Mouse (Mus musculus): ENCODE measurements around the gene Fam129a. TPM values are rescaled to one million over a fixed set of nuclear protein-coding genes. Genes with fewer than 3 reads are reported as not detected.
"Not testable (repeated sequence)": the region's sequence is repeated elsewhere in the genome, so short reads cannot be mapped to it uniquely, and the experiment has no call there.

Gene Fam129a
- total RNA-seq, 2 experiments from 2014 or later, result 2.5 to 2.8 TPM

DNA sequence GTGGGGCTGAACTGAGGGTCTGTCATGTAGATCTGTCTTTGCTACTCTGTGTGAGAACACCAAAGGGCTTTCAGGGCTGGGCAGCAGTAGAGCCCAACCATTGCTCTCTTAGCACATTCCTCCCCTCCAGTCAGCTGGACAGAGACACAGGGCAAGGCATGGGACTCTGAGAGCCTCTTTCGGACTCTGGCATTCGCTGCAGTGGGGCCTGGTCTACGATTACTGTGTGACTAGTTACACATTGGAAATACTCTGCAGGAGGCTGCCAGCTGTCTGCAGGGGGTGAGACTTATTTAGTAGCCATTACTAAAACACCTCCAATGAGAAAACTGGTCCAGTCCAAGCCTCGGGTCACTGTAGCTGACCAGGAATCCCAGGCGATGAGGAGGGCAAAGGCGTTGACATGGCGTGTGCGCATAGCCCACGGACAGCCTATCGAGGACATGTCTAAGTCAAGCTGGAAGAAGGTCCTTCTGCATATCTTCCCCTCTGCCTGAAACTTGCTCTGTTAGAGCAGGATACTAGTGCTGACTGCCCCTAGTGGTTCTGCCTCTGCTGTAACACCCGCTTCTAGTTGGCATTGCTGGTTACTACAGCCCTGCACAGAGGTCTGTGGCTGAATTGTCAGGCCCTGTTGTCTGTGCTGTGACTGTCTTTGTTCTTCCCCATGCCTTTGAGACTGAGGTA, 145.2 kb downstream of the Fam129a start:
- no peak for DNase-seq (ENCODE audit: low spot score in 2 of 2)
- intact Hi-C loops (cut with DNase I), result no loop called here

DNA sequence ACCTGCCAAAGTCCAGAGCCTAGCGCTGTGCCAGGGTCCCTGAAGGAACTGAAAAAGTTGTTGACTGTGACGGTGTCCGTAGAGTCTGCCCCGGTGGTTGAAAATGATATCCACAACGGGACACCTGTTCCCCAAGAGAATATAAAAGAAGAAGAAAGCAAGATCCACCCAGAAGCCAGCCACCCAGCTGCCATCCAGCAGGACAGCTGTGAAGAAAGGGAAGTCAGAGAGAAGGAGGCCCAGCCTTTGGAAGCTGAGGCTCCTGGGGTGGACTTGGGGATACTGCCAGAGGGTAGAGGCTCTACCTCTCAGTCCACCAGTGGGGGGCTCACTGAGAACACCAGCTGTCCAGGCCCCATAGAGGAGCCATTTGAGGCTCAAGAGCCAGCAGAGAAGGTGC, 146.6 kb downstream of the Fam129a start:
- no peak for DNase-seq (ENCODE audit: low spot score in 2 of 2)
- intact Hi-C loops (cut with DNase I), result no loop called here

DNA sequence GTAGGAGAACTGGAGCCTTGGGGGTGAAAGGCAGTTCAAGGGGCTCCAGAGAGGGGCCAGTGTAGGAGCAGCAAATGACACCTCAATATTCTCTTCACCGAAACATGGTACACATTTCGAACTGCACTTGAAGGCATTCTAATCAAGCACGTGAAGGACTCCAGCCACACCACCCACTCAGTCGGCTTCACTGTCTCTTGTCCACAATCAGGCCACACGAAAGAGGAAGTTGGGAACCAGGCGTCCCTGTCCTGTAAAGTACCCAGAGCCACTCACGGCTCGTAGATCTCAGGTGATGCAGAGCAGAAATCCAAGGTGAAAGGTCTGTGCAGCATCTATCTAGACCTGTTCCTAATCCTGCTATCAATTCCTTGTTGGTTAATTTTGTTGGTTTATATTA, 147.6 kb downstream of the Fam129a start:
- intact Hi-C loops (cut with DNase I), result no loop called here

DNA sequence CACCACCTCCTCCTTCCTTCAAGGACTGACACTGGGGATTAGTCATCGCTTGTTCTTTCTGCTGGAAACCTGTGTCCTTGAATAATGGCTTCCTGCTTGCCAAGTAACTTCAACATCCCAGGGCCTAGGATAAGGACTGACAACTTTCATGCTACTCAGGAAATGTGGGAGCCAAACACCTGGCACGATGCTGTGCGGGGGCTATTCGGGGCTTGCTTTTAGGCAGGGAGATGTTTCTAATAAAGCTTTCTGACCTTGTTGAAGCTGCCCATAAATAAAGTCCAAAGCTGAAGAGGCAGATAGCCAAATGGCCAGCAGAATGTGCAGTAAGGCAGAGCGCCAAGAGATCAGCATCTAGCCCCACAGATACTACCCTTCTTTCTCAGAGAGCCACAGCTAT, 148.9 kb downstream of the Fam129a start:
- no peak for DNase-seq (ENCODE audit: low spot score in 2 of 2)
- intact Hi-C loops (cut with DNase I), result no loop called here

More for the DNA sequence above, 147.6 kb downstream of the Fam129a start:
- DNase-seq (ENCODE audit: low spot score in 2 of 2), result no peak

DNA sequence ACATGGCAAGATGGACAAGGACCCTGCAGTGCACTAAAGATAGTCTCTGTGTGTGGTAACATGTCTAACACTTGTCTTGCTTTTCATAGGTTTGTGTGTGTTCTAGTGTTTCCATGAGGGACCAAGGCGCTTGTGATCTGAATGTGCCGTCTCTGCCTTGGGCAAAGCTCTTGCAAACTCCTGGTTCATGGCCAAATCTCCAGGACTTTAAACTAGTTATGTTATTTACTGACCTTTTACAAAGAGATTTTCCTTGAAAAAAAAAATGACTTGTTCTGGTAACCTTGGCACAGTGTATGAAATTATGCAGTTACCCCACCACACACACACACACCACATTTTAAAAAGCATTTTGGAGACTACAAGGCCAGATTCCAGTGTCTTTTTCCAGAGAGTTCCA, 149.6 kb downstream of the Fam129a start:
- no peak for DNase-seq (ENCODE audit: low spot score in 2 of 2)
- intact Hi-C loops (cut with DNase I), result no loop called here

DNA sequence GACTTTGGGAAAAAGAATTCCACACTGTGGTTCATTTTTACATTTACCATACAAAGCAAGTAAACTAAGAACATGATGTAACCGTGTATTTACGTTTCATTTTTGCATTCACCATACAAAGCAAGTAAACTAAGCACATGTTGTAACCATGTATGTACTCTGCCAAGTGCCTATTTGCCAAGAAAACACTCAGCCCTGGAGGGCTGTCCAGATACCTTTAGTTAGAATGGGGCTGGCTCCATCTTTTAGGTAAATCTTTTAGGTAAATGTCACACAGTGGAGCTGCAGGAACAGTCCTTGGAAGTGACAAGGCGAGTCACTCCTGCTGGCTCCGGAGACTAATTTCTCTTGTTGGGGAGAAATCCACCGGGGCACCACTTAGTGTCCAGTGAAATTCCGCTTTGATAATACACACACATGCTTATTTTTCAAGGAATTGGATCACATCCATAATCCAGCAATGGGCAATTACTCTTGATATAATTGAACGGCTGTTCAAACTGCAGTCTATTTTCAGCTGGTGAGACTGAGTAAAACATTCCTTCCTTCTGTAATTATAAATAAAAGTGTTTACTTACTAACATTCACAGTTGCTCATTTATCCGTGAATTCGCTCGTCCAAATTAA, 150.5 kb downstream of the Fam129a start:
- no peak for DNase-seq (ENCODE audit: low spot score in 2 of 2)

DNA sequence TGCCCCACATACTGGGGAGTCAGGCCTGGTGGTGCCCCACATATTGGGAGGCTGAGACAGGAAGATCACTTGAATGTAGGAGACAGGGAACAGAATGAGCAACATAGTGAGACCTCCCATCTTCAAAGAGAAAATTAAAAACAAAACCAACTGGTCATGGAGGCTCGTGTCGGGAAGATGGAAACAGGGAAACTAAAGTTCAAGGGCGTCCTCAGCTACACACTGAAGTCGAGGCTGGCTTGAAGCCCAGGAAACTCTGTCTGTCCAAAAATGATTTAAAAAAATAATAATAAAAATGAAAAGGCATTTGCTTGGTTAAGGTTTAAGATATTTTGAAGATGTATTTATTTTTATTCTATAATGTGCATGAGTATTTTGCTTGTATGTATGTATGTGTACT, 152.8 kb downstream of the Fam129a start:
- intact Hi-C loops (cut with DNase I), result no loop called here

More for the DNA sequence above, 150.5 kb downstream of the Fam129a start:
- intact Hi-C loops (cut with DNase I), result no loop called here

DNA sequence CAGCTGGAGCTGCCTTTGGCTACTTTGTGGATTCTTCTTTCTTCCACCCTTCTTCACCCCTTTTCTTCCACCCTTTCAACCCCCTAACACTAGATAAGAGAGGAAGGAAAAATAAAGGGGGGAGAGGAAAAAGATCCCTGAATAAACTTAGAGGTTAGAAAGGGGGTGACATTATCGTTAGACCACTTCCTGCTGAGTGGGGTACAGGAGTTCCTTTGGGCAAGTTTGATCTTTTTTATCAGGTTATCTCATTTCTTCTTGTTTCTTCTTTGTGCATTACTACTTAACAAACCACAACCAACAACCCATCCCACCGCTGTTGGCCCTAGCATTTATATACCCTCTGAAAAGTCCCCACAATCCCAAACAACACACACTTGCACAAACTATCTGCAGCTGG, 154.6 kb downstream of the Fam129a start:
- no peak for DNase-seq (ENCODE audit: low spot score in 2 of 2)
- intact Hi-C loops (cut with DNase I), result no loop called here

More for the DNA sequence above, 152.8 kb downstream of the Fam129a start:
- DNase-seq (ENCODE audit: low spot score in 2 of 2), result no peak

DNA sequence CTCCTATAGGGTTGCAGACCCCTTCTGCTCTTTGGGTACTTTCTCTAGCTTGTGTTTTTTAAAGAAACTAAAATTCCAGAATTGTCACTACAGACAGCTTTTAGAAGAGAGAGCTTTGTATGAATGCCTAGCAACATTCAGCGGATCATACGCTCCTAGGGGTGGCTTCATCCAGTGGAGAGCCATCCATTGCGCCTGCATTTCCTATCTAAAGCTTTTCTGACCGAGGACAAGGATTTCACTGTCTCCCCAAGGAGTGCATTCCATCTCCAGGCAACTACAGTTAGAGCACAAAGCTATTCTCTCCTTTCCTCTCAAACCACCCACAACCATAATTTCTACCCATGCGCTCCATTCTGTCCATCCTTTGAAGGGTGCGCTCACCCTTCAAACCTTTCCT, 155.4 kb downstream of the Fam129a start:
- intact Hi-C loops (cut with DNase I), result no loop called here
- no peak for DNase-seq (ENCODE audit: low spot score in 2 of 2)

DNA sequence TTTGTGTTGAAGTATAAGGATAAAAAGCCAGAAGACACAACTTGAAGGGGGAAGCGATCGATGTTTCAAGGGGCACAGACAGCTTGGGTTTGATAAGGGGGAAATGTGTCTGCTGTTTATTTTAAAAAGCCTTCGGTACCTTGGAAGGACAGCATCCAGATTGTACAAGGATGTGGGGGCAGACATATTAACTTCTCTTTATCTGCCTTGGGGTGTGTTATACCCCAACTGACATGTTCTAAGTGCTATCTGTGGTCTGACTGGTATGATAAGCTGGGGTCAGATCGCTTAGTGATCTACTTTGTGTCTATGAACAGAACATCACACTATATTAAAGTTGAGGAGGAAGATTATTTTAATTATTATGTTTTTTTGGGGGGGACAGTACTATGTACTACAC, 157.2 kb downstream of the Fam129a start:
- intact Hi-C loops (cut with DNase I), result no loop called here
- DNase-seq (ENCODE audit: low spot score in 2 of 2), result no peak

DNA sequence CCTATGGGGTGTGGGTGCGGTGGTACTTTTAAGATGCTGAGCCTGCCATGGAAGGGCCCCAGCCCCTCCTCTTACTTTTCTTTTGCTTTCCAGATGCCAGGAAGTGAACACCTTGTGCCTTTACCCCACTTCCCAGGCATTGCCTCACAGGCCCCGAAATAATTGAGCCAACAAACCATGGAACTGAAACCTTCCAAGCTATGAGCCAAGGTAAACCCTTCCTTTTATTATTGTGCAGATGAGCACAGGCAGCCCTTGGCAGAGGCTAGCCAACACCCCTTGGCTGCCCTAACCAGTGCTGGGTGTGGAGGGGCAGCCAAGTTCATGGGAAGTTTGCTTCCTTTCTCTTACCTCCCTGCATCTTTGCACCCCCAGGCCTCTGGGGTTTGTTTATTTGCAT, 166.2 kb downstream of the Fam129a start:
- intact Hi-C loops (cut with DNase I), result no loop called here
- DNase-seq (ENCODE audit: low spot score in 2 of 2), result no peak

DNA sequence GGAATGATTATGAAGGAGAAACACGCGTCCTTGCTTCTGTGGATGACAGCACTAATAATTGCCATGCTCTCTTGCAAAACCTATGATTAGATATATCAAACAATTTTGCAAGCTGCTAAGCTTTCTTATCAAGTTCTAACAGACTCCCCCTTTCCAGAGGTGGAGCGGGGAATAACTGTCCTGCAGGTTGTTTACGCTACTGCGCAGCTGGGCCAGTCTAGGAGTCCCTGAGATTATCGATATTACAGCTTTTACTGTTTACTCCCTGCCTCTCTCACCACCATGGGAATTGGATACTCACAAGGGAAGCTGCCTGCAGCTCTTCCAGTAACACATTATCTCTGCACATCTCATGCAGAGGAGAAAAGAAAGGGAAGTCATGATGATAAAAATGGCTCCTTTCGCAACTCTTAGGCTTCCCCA, 170.2 kb downstream of the Fam129a start:
- intact Hi-C loops (cut with DNase I), result no loop called here
- no peak for DNase-seq (ENCODE audit: low spot score in 2 of 2)

DNA sequence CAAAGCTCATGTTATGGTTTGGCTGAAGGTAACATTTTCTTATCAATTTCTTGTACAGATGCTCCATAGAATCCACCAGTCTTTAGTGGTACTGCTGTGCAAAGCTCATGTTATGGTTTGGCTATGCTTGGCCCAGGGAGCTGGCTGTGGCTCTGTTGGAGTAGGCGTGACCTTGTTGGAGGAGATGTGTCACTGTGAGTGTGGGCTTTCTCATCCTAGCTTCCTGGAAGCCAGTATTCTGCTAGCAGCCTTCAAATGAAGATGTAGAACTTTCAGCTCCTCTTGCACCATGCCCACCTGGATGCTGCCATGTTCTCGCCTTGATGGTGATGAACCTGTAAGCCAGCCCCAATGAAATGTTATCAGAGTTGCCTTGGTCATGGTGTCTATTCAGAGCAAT, 178.9 kb downstream of the Fam129a start:
- intact Hi-C loops (cut with DNase I), result not testable (repeated sequence)

DNA sequence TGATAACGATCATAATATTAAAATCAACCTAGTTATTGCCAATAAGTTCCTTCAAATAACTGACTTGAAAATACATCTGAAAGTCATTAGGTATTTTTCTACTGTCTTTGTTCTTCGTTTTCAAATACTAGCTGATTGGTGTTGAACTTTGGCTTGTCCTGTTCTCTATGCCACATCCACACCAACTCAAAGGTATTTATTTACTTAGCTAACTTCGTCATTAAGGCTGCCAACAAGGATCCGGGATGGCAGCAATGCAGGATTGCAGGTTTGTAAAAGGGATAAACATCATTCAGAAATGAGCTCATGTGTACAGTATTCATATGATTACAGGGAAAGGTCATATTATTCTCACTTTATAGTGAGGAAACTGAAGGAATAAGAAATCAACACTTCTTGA, 182.0 kb downstream of the Fam129a start:
- intact Hi-C loops (cut with DNase I), result no loop called here
- no peak for DNase-seq (ENCODE audit: low spot score in 2 of 2)

More for the DNA sequence above, 178.9 kb downstream of the Fam129a start:
- DNase-seq (ENCODE audit: low spot score in 2 of 2), result not testable (repeated sequence)

DNA sequence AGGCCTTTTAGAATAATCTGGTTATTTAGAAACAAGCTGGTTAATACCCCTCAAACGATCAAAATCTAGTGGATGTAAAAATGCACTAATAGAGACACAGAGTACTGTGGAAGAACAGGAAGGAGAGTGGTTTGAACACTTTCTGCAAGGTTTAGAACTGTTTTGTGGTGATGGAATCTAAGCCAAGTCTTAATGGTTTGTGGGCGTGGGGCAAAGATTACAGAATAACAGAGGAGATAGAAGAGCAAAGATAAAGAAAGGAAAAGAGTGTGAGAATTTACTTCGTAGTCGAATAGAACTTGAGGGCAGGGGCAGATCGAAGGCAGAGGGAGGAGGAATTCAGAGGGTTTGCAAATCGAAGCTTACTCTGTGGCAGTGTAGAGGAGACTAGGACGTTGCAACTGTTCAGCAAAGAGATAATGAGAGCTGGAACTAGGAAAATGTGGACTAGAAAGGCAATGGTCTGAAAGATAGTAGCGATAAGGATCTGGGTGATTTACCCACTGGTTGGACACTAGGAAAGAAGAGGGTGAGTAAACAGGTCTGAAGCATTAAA, 182.5 kb downstream of the Fam129a start:
- DNase-seq (ENCODE audit: low spot score in 2 of 2), result no peak
- intact Hi-C loops (cut with DNase I), result no loop called here

DNA sequence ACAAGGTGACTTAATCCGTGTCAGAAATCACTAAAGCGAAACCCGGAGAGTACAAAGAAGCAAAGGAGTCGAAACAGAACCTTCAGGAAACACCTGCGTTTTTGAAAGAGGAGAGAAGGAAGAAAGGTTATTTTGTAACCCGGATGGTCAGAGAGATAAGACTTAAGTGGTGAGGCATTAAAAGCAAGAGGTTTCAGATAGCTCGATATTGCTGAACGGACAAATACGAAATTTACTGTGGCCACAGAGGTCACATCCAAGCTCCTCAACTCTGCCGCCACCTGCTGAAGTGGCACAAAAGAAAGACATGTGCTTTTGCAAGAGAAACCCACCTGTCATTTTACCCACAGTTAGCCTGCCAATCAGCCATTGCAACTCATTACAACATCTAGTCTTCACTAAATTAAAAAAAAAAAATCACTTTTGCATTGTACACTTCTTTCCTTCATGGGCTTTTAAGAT, 183.1 kb downstream of the Fam129a start:
- DNase-seq (ENCODE audit: low spot score in 2 of 2), result no peak
- intact Hi-C loops (cut with DNase I), result no loop called here

DNA sequence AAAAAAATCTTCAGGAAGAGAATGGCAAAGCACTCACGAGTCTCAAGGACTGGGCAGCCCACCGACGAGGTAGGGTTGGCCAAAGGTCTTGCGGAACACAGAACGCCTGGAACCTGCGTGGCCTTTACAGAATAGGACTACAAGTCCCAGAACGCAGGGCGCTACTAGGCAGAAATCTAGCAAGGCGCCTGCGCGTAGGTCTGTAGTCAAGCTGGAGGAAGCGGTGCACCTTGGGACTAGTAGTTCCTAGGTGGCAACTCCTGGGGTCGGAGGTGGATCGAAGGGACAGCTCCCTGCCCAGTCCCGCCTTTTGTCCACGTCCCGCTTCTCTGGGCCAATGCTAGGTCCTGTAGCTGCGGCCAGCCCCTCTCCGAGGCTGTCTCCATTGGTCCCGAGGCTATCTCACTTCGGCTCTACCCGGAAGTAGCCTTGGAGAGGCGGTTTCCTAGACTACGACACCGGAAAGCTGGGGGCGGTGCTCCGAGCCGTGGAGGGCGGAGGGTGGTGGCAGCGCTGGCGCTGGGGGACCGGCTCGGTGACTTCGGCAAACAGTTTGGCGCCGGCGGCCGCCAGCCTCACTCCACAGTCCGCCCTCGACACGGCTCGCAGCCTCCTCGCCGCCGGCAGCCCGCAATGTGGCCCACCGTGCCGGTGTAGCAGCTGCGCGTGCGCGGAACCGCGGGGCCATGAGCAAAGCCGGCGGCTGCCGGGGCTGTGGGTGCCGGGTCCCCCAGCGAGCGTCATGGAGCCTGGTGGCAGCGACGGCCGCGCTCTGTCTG, 184.1 kb downstream of the Fam129a start, which contains the start of gene Edem3:
Edem3 (plus strand) TSS at position 491 of the 779 bp plus-strand sequence.
- intact Hi-C loops (cut with DNase I), result no loop called here
- peak; percentile 98 to 99 for DNase-seq (ENCODE audit: low spot score in 2 of 2)

DNA sequence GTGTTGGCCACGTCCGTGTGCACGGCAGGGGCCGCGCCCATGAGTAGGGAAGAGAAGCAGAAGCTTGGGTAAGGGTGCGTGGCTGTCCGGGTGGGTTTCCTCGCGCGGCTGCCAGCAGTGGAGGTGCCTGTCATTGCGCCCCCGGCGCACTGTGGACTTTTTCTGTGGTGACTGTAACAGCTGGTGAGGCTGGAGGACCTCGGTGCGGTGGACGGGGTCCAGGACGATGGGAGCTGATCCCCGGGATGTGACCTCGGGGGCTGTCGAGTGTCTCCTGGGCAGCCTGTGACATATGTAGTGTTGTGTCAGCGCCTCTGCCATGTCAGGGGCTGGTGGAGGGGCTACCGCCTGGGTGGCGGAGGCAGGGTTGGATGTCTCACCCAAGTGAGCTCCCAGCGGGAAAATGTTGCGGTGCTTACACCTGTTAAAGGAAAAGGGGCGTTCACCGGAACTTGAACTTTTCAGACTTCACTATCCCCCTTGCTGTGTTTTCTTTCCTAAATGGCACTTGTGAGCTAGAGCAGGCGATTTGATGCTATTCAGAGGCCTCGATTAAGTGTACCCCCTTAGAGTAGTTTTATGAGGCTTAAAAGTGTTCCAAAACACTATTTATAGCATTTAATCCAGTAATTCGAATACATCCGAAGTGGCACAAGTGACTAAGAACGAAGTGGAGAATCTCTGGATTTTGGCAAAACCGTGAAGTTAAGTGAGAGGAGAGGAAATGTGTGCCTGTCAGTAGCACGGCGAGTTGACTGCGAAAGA, 184.9 kb downstream of the Fam129a start:
- DNase-seq (ENCODE audit: low spot score in 2 of 2), result no peak
- intact Hi-C loops (cut with DNase I), result no loop called here

DNA sequence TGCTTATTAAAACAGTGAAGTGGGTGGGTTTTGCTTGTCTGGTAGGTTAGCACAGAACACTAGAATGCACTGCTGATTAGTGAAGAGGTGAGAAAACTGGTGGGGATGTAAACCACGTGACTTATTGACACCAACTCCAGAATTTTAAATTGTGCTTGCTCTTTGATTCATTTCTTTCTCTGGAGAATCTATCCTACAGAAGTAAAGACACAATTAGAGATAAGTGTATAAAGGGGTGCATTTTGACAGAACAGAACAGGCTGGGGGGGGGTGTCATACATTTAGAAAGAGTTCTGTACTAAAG, 185.4 kb downstream of the Fam129a start:
- intact Hi-C loops (cut with DNase I), result no loop called here
- no peak for DNase-seq (ENCODE audit: low spot score in 2 of 2)

DNA sequence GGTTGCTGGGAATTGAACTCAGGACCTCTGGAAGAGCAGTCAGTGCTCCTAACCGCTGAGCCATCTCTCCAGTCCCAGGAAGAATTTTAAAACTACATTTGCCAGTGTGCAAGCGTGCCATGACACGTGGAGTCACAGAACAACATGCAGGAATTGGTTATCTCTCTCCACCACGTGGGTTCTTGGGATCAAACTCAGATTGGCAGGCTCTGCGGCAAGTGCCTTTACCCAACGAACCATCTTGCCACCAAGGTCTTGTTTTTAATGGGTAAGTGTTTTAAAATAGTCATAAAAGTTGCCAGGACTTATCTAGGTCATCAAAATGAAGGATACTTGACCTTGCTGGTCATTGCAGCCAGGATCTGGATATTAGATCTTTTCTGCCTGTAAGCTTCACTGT, 187.3 kb downstream of the Fam129a start:
- intact Hi-C loops (cut with DNase I), result no loop called here

More for the DNA sequence above, 187.3 kb downstream of the Fam129a start:
- DNase-seq (ENCODE audit: low spot score in 2 of 2), result no peak
